Mouse (Mus musculus) heart, embryonic 16.5 days (tissue): Measurements from ENCODE around the gene Eno2. TPM values are rescaled to one million over a fixed set of nuclear protein-coding genes. Genes with fewer than 3 reads are reported as not detected.

Experiments
- ATAC-seq: fragments of 200-750 bp; cut with Nextera tagmentation; replicated peaks from 2 replicates; pipeline ENCODE4 v1.8.0; 2017; ENCODE audit warnings: moderate number of reproducible peaks; ENCODE audit not compliant: insufficient read depth, low FRiP score; ENCODE audit errors: extremely low read depth
- H3K27ac ChIP-seq: fragments of 300-500 bp; sonication (generic); 2 replicates; pipeline ENCODE4 v1.5.1; 2014; ENCODE audit warnings: mild to moderate bottlenecking, low read length, control low read depth, moderate library complexity
- H3K27me3 ChIP-seq: fragments of 300-500 bp; sonication (generic); 2 replicates; pipeline ENCODE4 v1.6.1; 2014; ENCODE audit warnings: low read length, mixed read lengths; ENCODE audit not compliant: control insufficient read depth, insufficient read depth
- H3K36me3 ChIP-seq: fragments of 300-500 bp; sonication (generic); 2 replicates; pipeline ENCODE4 v1.6.1; 2014; ENCODE audit not compliant: control insufficient read depth, insufficient read depth
- H3K4me1 ChIP-seq: fragments of 300-500 bp; sonication (generic); 2 replicates; pipeline ENCODE4 v1.6.1; 2014; ENCODE audit warnings: low read length, mixed read lengths; ENCODE audit not compliant: control insufficient read depth, insufficient read depth
- H3K4me2 ChIP-seq: fragments of 300-500 bp; sonication (generic); 2 replicates; pipeline ENCODE4 v1.6.1; 2014; ENCODE audit warnings: low read depth, mild to moderate bottlenecking, control low read depth, low read length
- H3K4me3 ChIP-seq: fragments of 300-500 bp; sonication (generic); 2 replicates; pipeline ENCODE4 v1.5.1; 2014; ENCODE audit warnings: mild to moderate bottlenecking, control low read depth, low read length
- H3K9ac ChIP-seq: fragments of 300-500 bp; sonication (generic); 2 replicates; pipeline ENCODE4 v1.6.1; 2014; ENCODE audit warnings: low read length, control low read depth
- H3K9me3 ChIP-seq: fragments of 300-500 bp; sonication (generic); replicated peaks from 2 replicates; pipeline ENCODE4 v1.6.1; 2016; ENCODE audit warnings: low read length; ENCODE audit not compliant: control insufficient read depth
- WGBS: fragments of 180-500 bp; shearing (Covaris S2); extraction: QIAGEN DNeasy Blood & Tissue Kit; methylation state at CpG from one replicate; pipeline ENCODE4 v1.1.7; 2014; 5-methylcytosine and 5-hydroxymethylcytosine counted together
- polyA plus RNA-seq: library from polyadenylated mRNA; unstranded; fragments of >200 nt; fragmentation: Nextera tagmentation; extraction: Ambion mirVana; gene quantifications from 2 replicates; pipeline ENCODE4 v1.2.1, GENCODE M21; 2015

The Eno2 gene
- polyA plus RNA-seq, 1 experiment from 2014 or later: 3.7 TPM

GRCm38 (mm10) chr6:124740211-124740887, 29.1 kb downstream of the Eno2 start:
- Histone ChIP-seq H3K36me3 (peaks cover 10% of the 10 kb centered on the region), H3K27me3 (no peaks in the 10 kb centered on the region), H3K4me3 (peak overlapping the region; percentile 75), H3K4me2 (peak overlapping the region; percentile 78), H3K9me3 (no peaks in the 10 kb centered on the region), H3K27ac (peak overlapping the region; percentile 99), H3K9ac (peak overlapping the region; percentile 92), H3K4me1 (peaks cover 26% of the 10 kb centered on the region)
- under 1% methylated on average over 26 of the region's 29 CpGs for WGBS
- peak; percentile 10 for ATAC-seq

DNA sequence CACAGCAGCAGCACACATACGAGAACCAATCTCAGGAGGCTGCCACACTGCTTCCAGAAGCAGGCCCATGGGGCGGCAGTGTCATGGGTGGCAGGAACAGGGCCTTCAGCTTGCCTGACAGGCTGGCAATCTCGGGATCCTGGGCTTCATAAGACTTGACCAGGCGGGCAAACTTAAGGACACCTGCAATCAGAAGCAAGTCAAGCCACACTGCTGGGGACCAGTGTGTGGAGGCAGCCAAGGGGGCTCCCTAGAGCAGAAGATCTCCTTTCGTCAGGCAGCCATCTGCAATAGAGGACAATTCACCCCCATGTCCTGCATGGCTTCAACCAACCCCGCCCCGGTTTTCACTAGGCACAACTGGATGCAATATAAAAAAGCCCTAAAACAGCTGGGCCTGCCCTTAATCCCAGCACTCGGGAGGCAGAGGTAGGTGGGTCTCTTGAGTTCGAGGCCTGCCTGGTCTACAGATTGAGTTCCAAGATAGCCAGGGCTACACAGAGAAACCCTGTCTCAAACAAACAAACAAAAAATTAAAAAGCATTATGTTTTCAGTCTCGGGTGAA, 30.2 kb downstream of the Eno2 start:
- H3K4me3 ChIP-seq: no peak overlapping the region
- H3K27ac ChIP-seq: no peak overlapping the region; the same call in 1 of the 2 replicates
- peaks cover 22% of the 10 kb centered on the region for H3K4me1 ChIP-seq
- H3K27me3 ChIP-seq: no peaks in the 10 kb centered on the region
- H3K9ac ChIP-seq: peak overlapping the region; percentile 92
- WGBS: 87% methylated on average over 10 of the region's 10 CpGs
- peaks cover 8% of the 10 kb centered on the region for H3K36me3 ChIP-seq
- no peak for ATAC-seq
- H3K9me3 ChIP-seq: no peaks in the 10 kb centered on the region
- H3K4me2 ChIP-seq: no peak overlapping the region

- peaks cover 22% of the 10 kb centered on the region for H3K4me1 ChIP-seq
- no peak for ATAC-seq
Measured at GRCm38 (mm10) chr6:124738511-124739023, 30.9 kb downstream of the Eno2 start, which contains the start of gene Ptpn6. Gene Ptpn6, minus strand, starts transcription at chr6:124738714.

GRCm38 (mm10) chr6:124737040-124737439, 32.4 kb downstream of the Eno2 start:
- no peak for ATAC-seq
- Histone ChIP-seq H3K4me1 (peaks cover 22% of the 10 kb centered on the region), H3K27ac (no peak overlapping the region), H3K36me3 (0 out of 2 replicates have a peak, but pooled peaks cover 2% of the 10 kb centered on the region), H3K4me2 (no peak overlapping the region), H3K4me3 (no peak overlapping the region), H3K9ac (no peak overlapping the region), H3K27me3 (no peaks in the 10 kb centered on the region), H3K9me3 (no peaks in the 10 kb centered on the region)
- WGBS: 86% methylated on average over 11 of the region's 11 CpGs

More at GRCm38 (mm10) chr6:124738511-124739023, 30.9 kb downstream of the Eno2 start, which contains the start of gene Ptpn6:
- peak within 1 kb of the TSS; percentile 38 for H3K4me2 ChIP-seq
- H3K27me3 ChIP-seq: no peaks in the 10 kb centered on the region
- H3K9ac ChIP-seq: peak within 1 kb of the TSS; percentile 92
- no peaks in the 10 kb centered on the region for H3K9me3 ChIP-seq
- peak within 1 kb of the TSS; percentile 40 for H3K27ac ChIP-seq
- WGBS: 28% methylated on average over 15 of the region's 15 CpGs
- peak within 1 kb of the TSS; percentile 18 for H3K4me3 ChIP-seq
- H3K36me3 ChIP-seq: peaks cover 8% of the 10 kb centered on the region

GRCm38 (mm10) chr6:124734417-124734816, 35.1 kb downstream of the Eno2 start:
- Histone ChIP-seq H3K9me3 (no peaks in the 10 kb centered on the region), H3K4me3 (no peak overlapping the region), H3K9ac (no peak overlapping the region), H3K27me3 (no peaks in the 10 kb centered on the region), H3K4me2 (no peak overlapping the region), H3K27ac (no peak overlapping the region), H3K36me3 (0 out of 2 replicates have a peak, but pooled peaks cover 2% of the 10 kb centered on the region), H3K4me1 (peaks cover 11% of the 10 kb centered on the region)
- ATAC-seq: no peak
- WGBS: 90% methylated on average over 3 of the region's 3 CpGs

GRCm38 (mm10) chr6:124732476-124733370, 36.8 kb downstream of the Eno2 start:
- no peaks in the 10 kb centered on the region for H3K9me3 ChIP-seq
- no peaks in the 10 kb centered on the region for H3K4me1 ChIP-seq
- no peaks in the 10 kb centered on the region for H3K36me3 ChIP-seq
- peak overlapping the region; percentile 51; the same call in 1 of the 2 replicates for H3K9ac ChIP-seq
- peak; percentile 56; the same call in 1 of the 2 replicates for ATAC-seq
- 55% methylated on average over 19 of the region's 19 CpGs for WGBS
- no peaks in the 10 kb centered on the region for H3K27me3 ChIP-seq
- H3K27ac ChIP-seq: 0 out of 2 replicates have a peak overlapping the region, but pooled peaks have one; percentile 2
- H3K4me2 ChIP-seq: peak overlapping the region; percentile 30
- peak overlapping the region; percentile 33 for H3K4me3 ChIP-seq

- no peaks in the 10 kb centered on the region for H3K36me3 ChIP-seq
- H3K27ac ChIP-seq: no peak overlapping the region
- H3K4me3 ChIP-seq: no peak overlapping the region
- no peak overlapping the region; the same call in 1 of the 2 replicates for H3K9ac ChIP-seq
- ATAC-seq: no peak
- H3K4me1 ChIP-seq: no peaks in the 10 kb centered on the region
- WGBS: 75% methylated on average over 7 of the region's 7 CpGs
- H3K27me3 ChIP-seq: no peaks in the 10 kb centered on the region
- no peaks in the 10 kb centered on the region for H3K9me3 ChIP-seq
- H3K4me2 ChIP-seq: no peak overlapping the region
Measured at GRCm38 (mm10) chr6:124731038-124731437, 38.4 kb downstream of the Eno2 start.

DNA sequence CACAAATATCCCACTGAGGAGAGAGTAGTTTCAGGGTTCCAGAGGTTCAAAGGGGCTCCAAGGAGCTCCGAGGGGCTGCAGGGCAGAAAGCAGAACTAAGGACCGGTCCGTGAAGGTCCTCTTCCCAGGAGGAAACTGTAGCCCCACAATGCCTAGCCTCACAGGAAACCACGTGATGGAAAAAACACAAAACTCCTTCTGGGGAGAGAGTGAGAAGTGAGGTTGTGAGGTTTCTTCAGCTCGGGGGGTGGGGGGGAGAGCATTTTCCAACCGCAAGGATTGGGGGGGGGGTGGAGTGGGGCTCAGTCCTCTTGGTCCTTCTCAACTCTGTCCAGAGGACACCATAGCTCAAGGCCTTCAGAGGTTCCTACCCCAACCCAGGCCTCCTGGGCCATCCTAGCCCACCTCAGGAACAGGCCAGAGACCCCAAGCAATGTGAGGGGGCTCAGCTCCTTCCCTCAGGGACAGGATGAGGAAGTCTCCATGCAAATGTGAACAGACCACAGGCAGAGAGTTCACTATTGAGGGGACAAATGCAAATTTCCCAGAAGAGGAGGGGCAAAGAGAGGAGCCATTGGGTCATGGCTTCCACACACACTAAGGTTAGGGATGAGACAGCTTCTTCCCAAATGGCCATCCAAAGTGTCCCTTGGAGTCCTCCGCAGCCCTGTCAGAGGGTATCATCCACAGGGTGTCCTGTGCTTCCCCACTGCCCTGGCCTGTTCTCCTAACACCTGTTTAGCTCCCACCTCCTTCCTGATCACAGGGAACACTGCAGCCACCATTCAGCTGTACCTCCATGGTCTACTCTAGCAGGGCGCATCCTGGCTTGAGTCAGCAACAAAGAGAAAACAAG, 39.4 kb downstream of the Eno2 start:
- 0 out of 2 replicates have a peak, but pooled peaks have one; percentile 7 for ATAC-seq
- Histone ChIP-seq H3K27ac (peak overlapping the region; percentile 51), H3K36me3 (no peaks in the 10 kb centered on the region), H3K4me2 (0 out of 2 replicates have a peak overlapping the region, but pooled peaks have one; percentile 21), H3K9ac (no peak overlapping the region), H3K27me3 (no peaks in the 10 kb centered on the region), H3K9me3 (no peaks in the 10 kb centered on the region), H3K4me1 (no peaks in the 10 kb centered on the region), H3K4me3 (no peak overlapping the region)
- WGBS: 62% methylated on average over 8 of the region's 8 CpGs
